In the genomic region with DNA sequence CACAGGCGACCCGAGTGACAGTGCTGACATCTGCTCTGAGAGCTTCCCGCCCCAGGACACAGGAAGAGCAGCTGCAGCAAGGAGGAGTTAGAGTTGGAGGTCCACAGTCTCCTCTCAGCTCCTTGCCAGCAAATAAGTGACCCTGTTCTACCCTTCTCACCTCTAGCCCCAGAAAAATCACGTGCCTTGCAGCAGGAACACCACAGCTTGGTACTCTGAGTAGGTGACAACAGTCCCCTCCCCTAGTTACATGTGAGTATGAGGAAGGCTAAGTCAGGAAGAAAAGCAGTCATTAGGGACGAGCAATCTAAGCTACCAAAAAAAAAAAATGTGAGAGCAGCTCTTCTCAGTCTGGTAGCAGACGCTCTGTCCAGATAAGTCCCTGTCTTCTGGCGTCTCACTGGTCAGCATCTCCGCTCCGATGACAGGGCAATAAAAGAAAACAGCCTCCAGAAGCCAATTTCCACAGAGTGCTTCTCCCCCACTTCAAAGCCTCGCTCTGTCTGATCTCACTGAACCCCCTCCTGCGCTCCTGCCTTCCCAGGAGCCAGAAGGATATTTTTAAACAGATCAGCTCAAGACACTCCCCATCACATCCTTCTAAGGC, we compare ENCODE assay signal across 8 mouse cellular contexts. TPM values are rescaled to one million over a fixed set of nuclear protein-coding genes. Genes with fewer than 3 reads are reported as not detected.
DNase-seq lines count a peak whose midpoint lies in the region; ATAC-seq and TF ChIP-seq lines count a peak whose summit lies in the region.

No protein-coding gene starts in this region.

- H3K27ac ChIP-seq in forebrain, embryonic 11.5 days (ENCODE audit: low read depth, low read length), result no peak overlapping the region
- no peak overlapping the region for H3K27ac ChIP-seq in forebrain, embryonic 10.5 days
- H3K27ac ChIP-seq in kidney, embryonic 16.5 days (ENCODE audit: low read length), result peak overlapping the region; percentile 51; the same call in 1 of the 2 replicates

- peaks cover 11% of the 10 kb centered on the region; the same call in 1 of the 2 replicates for H3K4me1 ChIP-seq in forebrain, embryonic 11.5 days (replicated peaks; ENCODE audit: control insufficient read depth, insufficient read depth, low read length)
- H3K4me1 ChIP-seq in forebrain, embryonic 10.5 days, result peaks cover 66% of the 10 kb centered on the region
- H3K4me1 ChIP-seq in kidney, embryonic 16.5 days (ENCODE audit: insufficient read depth, low read length), result peaks cover 27% of the 10 kb centered on the region

- no peak for DNase-seq in forebrain, embryonic 11.5 days (ENCODE audit: low spot score)
- DNase-seq in forebrain, embryonic 10.5 days (ENCODE audit: extremely low spot score, low spot score), result no peak
- DNase-seq in thymus, postnatal 14 days, result peak; percentile 21
- DNase-seq in thymus, adult 18-20 months, result no peak
- DNase-seq in urinary bladder, postnatal 25 days (ENCODE audit: low spot score), result no peak
- DNase-seq in left cerebral cortex, adult 11 months (ENCODE audit: low spot score), result no peak

- no peaks in the 10 kb centered on the region for H3K9me3 ChIP-seq in forebrain, embryonic 11.5 days (ENCODE audit: control insufficient read depth, low read length)
- no peaks in the 10 kb centered on the region for H3K9me3 ChIP-seq in forebrain, embryonic 10.5 days
- no peaks in the 10 kb centered on the region for H3K9me3 ChIP-seq in kidney, embryonic 16.5 days (ENCODE audit: low read length)

- WGBS in forebrain, embryonic 11.5 days, result 69% methylated on average over 11 of the region's 11 CpGs
- 74% methylated on average over 11 of the region's 11 CpGs for WGBS in forebrain, embryonic 10.5 days
- WGBS in kidney, embryonic 16.5 days, result 12% methylated on average over 11 of the region's 11 CpGs

- H3K4me3 ChIP-seq in forebrain, embryonic 11.5 days (ENCODE audit: low read depth, low read length), result no peak overlapping the region
- H3K4me3 ChIP-seq in forebrain, embryonic 10.5 days, result no peak overlapping the region
- no peak overlapping the region for H3K4me3 ChIP-seq in kidney, embryonic 16.5 days (ENCODE audit: low read length)
- no peak overlapping the region for H3K4me3 ChIP-seq in myocyte

- no peak for TF ChIP-seq POLR2A in myocyte (IDR thresholded peaks at IDR 0.05; ENCODE audit: insufficient read length, low read depth)

- no peak overlapping the region for H3K4me2 ChIP-seq in forebrain, embryonic 11.5 days (ENCODE audit: low read depth, low read length, severe bottlenecking)
- H3K4me2 ChIP-seq in kidney, embryonic 16.5 days (replicated peaks; ENCODE audit: low read depth, low read length), result peak overlapping the region; percentile 21; the same call in 1 of the 2 replicates
- peak overlapping the region; percentile 55 for H3K4me2 ChIP-seq in myocyte (ENCODE audit: low read depth)

- H3K79me2 ChIP-seq in myocyte (ENCODE audit: control insufficient read depth, insufficient read depth), result peaks cover 99% of the 10 kb centered on the region

- H3K27me3 ChIP-seq in forebrain, embryonic 11.5 days (ENCODE audit: control insufficient read depth, insufficient read depth, low read length), result no peaks in the 10 kb centered on the region
- H3K27me3 ChIP-seq in forebrain, embryonic 10.5 days (ENCODE audit: poor library complexity, severe bottlenecking), result no peaks in the 10 kb centered on the region
- no peaks in the 10 kb centered on the region for H3K27me3 ChIP-seq in kidney, embryonic 16.5 days (ENCODE audit: insufficient read depth, low read length)
- no peaks in the 10 kb centered on the region for H3K27me3 ChIP-seq in myocyte (ENCODE audit: control insufficient read depth, insufficient read depth, insufficient read length)

- no peaks in the 10 kb centered on the region for H3K36me3 ChIP-seq in forebrain, embryonic 11.5 days (ENCODE audit: control insufficient read depth, insufficient read depth, low read length)
- H3K36me3 ChIP-seq in forebrain, embryonic 10.5 days (replicated peaks), result peaks cover 5% of the 10 kb centered on the region; the same call in 1 of the 2 replicates
- no peaks in the 10 kb centered on the region for H3K36me3 ChIP-seq in kidney, embryonic 16.5 days (ENCODE audit: insufficient read depth, low read length)
- no peaks in the 10 kb centered on the region for H3K36me3 ChIP-seq in myocyte (ENCODE audit: control insufficient read depth, insufficient read depth)

- H3K9ac ChIP-seq in forebrain, embryonic 11.5 days (ENCODE audit: low read length), result peak overlapping the region; percentile 6; the same call in 1 of the 2 replicates
- peak overlapping the region; percentile 22 for H3K9ac ChIP-seq in kidney, embryonic 16.5 days (replicated peaks; ENCODE audit: low read length)

- no peak overlapping the region for H3ac ChIP-seq in myocyte (ENCODE audit: control insufficient read depth, insufficient read length)

- ATAC-seq in forebrain, embryonic 11.5 days (replicated peaks; ENCODE audit: low FRiP score), result no peak
- ATAC-seq in kidney, embryonic 16.5 days (ENCODE audit: low FRiP score, low TSS enrichment), result peak; percentile 55

TF ChIP-seq in myocyte, 11 proteins besides CTCF, POLR2A, EP300 and RAD21:
- no peak for TF ChIP-seq CEBPB (IDR thresholded peaks at IDR 0.05; ENCODE audit: insufficient read depth, poor library complexity, severe bottlenecking)
- no peak for TF ChIP-seq E2F4 (IDR thresholded peaks at IDR 0.05; ENCODE audit: insufficient read depth)
- no peak for TF ChIP-seq TCF3 (IDR thresholded peaks at IDR 0.05; ENCODE audit: insufficient read length, low read depth)
- TF ChIP-seq USF1 (IDR thresholded peaks at IDR 0.05; ENCODE audit: low read depth), result no peak
- peak; percentile 38 to 74 (median 48) for TF ChIP-seq MYOG (IDR thresholded peaks at IDR 0.05; ENCODE audit: control insufficient read depth in 1 of 3, insufficient read depth in 1 of 3, insufficient read length in 2 of 3, low read depth in 2 of 3)
- TF ChIP-seq TCF12 (IDR thresholded peaks at IDR 0.05; ENCODE audit: insufficient read depth, poor library complexity, severe bottlenecking), result no peak
- no peak for TF ChIP-seq REST (IDR thresholded peaks at IDR 0.05; ENCODE audit: insufficient read depth, insufficient read length)
- peak; percentile 52 to 79 (median 53) for TF ChIP-seq MYOD1 (IDR thresholded peaks at IDR 0.05; ENCODE audit: control insufficient read depth in 1 of 3, insufficient read length in 2 of 3, low read depth in 2 of 3)
- no peak for TF ChIP-seq SRF (IDR thresholded peaks at IDR 0.05; ENCODE audit: control insufficient read depth, insufficient read length, low read depth)
- TF ChIP-seq MAX (IDR thresholded peaks at IDR 0.05; ENCODE audit: low read depth), result no peak
- no peak for TF ChIP-seq POLR2AphosphoS2 (IDR thresholded peaks at IDR 0.05; ENCODE audit: insufficient read length, low read depth)

RNA-seq across cellular contexts. Expression of a gene that starts 6.1 kb away (rescaled TPM):
- 27.4 and 28.6 TPM in 2 replicates for polyA plus RNA-seq in forebrain, embryonic 11.5 days (2014; fragmentation: Nextera tagmentation; extraction: Ambion mirVana)
- 25.1 TPM in 2 replicates for polyA plus RNA-seq in forebrain, embryonic 10.5 days (2016; fragmentation: Nextera tagmentation; extraction: Ambion mirVana)
- 17.0 and 19.1 TPM in 2 replicates for polyA plus RNA-seq in kidney, embryonic 16.5 days (2015; fragmentation: Nextera tagmentation; extraction: Ambion mirVana)
- 78.7 TPM for polyA plus RNA-seq in myocyte (2012; fragmentation: generic; extraction: Trizol)

RNA-seq across cellular contexts. Expression of a gene that starts 19.2 kb away (rescaled TPM):
- 586 and 620 TPM in 2 replicates for polyA plus RNA-seq in forebrain, embryonic 11.5 days (2014; fragmentation: Nextera tagmentation; extraction: Ambion mirVana)
- 659 and 678 TPM in 2 replicates for polyA plus RNA-seq in forebrain, embryonic 10.5 days (2016; fragmentation: Nextera tagmentation; extraction: Ambion mirVana)
- 575 and 586 TPM in 2 replicates for polyA plus RNA-seq in kidney, embryonic 16.5 days (2015; fragmentation: Nextera tagmentation; extraction: Ambion mirVana)
- polyA plus RNA-seq in myocyte (2012; fragmentation: generic; extraction: Trizol), result 1,361 TPM

RNA-seq across cellular contexts. Expression of a gene that starts 35.0 kb away (rescaled TPM):
- 11.5 and 13.4 TPM in 2 replicates for polyA plus RNA-seq in forebrain, embryonic 11.5 days (2014; fragmentation: Nextera tagmentation; extraction: Ambion mirVana)
- 3.5 and 5.1 TPM in 2 replicates for polyA plus RNA-seq in forebrain, embryonic 10.5 days (2016; fragmentation: Nextera tagmentation; extraction: Ambion mirVana)
- polyA plus RNA-seq in kidney, embryonic 16.5 days (2015; fragmentation: Nextera tagmentation; extraction: Ambion mirVana), result 3.8 and 4.5 TPM in 2 replicates
- polyA plus RNA-seq in myocyte (2012; fragmentation: generic; extraction: Trizol), result 6.6 TPM
